Mouse (Mus musculus) limb, embryonic 14.5 days (tissue): ENCODE data around the gene Fam131a. TPM values are rescaled to one million over a fixed set of nuclear protein-coding genes. Genes with fewer than 3 reads are reported as not detected.
A peak's percentile ranks its signal among the peaks of the same experiment; 100 is the strongest.

Source experiments
- ATAC-seq: fragments of 200-750 bp; cut with Nextera tagmentation; 2 replicates; pipeline ENCODE4 v1.8.0; 2017; ENCODE audit warnings: low read depth, moderate number of reproducible peaks, moderate TSS enrichment; ENCODE audit not compliant: low FRiP score
- DNase-seq: peaks from one replicate; pipeline ENCODE4 v3.0.0-alpha.2; 2015; ENCODE audit warnings: low spot score
- H3K27ac ChIP-seq: fragments of 300-500 bp; sonication (generic); replicated peaks from 2 replicates; pipeline ENCODE4 v1.5.1; 2014; ENCODE audit warnings: low read depth, mild to moderate bottlenecking, low read length, moderate library complexity, mixed read lengths
- H3K27me3 ChIP-seq: fragments of 300-500 bp; sonication (generic); 2 replicates; pipeline ENCODE4 v1.6.1; 2014; ENCODE audit warnings: low read length, mixed read lengths; ENCODE audit not compliant: control insufficient read depth, insufficient read depth
- H3K36me3 ChIP-seq: fragments of 300-500 bp; sonication (generic); 2 replicates; pipeline ENCODE4 v1.6.1; 2014; ENCODE audit warnings: mild to moderate bottlenecking, low read length, moderate library complexity, mixed read lengths; ENCODE audit not compliant: control insufficient read depth, insufficient read depth
- H3K4me1 ChIP-seq: fragments of 300-500 bp; sonication (generic); 2 replicates; pipeline ENCODE4 v1.6.1; 2014; ENCODE audit warnings: antibody characterized with exemption, low read length, mixed read lengths; ENCODE audit not compliant: control insufficient read depth, insufficient read depth
- H3K4me2 ChIP-seq: fragments of 300-500 bp; sonication (generic); replicated peaks from 2 replicates; pipeline ENCODE4 v1.6.1; 2014; ENCODE audit warnings: low read depth, mild to moderate bottlenecking, low read length, moderate library complexity; ENCODE audit not compliant: severe bottlenecking
- H3K4me3 ChIP-seq: fragments of 300-500 bp; sonication (generic); replicated peaks from 2 replicates; pipeline ENCODE4 v1.5.1; 2014; ENCODE audit warnings: low read length
- H3K9ac ChIP-seq: fragments of 300-500 bp; sonication (generic); 2 replicates; pipeline ENCODE4 v1.6.1; 2014; ENCODE audit warnings: mild to moderate bottlenecking, low read depth, low read length, moderate library complexity; ENCODE audit not compliant: severe bottlenecking
- H3K9me3 ChIP-seq: fragments of 300-500 bp; sonication (generic); 2 replicates; pipeline ENCODE4 v1.6.1; 2016; ENCODE audit warnings: low read length; ENCODE audit not compliant: control insufficient read depth
- POLR2A ChIP-seq: fragments of 200-500 bp; IDR thresholded peaks from 2 replicates; pipeline ENCODE4 v1.8.0; 2012; ENCODE audit warnings: inconsistent platforms, mild to moderate bottlenecking, moderate library complexity, borderline replicate concordance; ENCODE audit not compliant: insufficient read depth, insufficient read length; ENCODE audit errors: extremely low read depth
- WGBS: fragments of 180-500 bp; shearing (Covaris S2); extraction: QIAGEN DNeasy Blood & Tissue Kit; methylation state at CpG from one replicate; pipeline ENCODE4 v1.1.7; 2014; 5-methylcytosine and 5-hydroxymethylcytosine counted together
- polyA plus RNA-seq, 2 experiments: library from polyadenylated mRNA; depleted of rRNA in 1 of 2; stranded (reverse) in 1 of 2; unstranded in 1 of 2; fragments of >200 nt; fragmentation: Nextera tagmentation in 1 of 2; extraction: Ambion mirVana in 1 of 2; gene quantifications; 2 replicates each; pipeline versions ENCODE4 v1.2.1 to v1.2.3; 2012 to 2014

The Fam131a gene
- polyA plus RNA-seq, 2 experiments: 10.3 to 15.6 TPM

DNA sequence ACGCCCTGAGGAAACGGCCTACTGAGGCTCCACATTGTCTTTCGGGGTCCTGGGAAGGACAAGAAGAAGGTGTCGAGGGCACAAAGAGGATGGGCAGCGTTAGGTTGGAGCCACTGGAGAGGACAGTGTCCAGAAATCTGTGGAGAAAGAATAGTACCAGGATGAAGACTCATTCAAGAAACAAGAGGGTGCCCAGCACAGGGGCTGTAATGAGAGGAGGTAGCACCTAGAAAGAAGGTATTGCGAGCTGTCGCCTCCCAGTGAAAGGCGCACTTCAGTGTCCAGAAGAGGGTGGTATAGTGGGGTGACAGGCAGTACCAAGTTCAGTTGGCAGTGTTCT, 23.8 kb downstream of the Fam131a start:
- H3K9ac ChIP-seq: peak overlapping the region; percentile 72
- H3K9me3 ChIP-seq: no peaks in the 10 kb centered on the region
- H3K27me3 ChIP-seq: no peaks in the 10 kb centered on the region
- under 1% methylated on average over 8 of the region's 8 CpGs for WGBS
- peak overlapping the region; percentile 91 for H3K4me2 ChIP-seq
- H3K4me3 ChIP-seq: peak overlapping the region; percentile 72
- ATAC-seq: no peak
- peak overlapping the region; percentile 94 for H3K27ac ChIP-seq
- H3K4me1 ChIP-seq: peaks cover 20% of the 10 kb centered on the region
- H3K36me3 ChIP-seq: peaks cover 30% of the 10 kb centered on the region
- no peak for DNase-seq
- no peak for TF ChIP-seq POLR2A

DNA sequence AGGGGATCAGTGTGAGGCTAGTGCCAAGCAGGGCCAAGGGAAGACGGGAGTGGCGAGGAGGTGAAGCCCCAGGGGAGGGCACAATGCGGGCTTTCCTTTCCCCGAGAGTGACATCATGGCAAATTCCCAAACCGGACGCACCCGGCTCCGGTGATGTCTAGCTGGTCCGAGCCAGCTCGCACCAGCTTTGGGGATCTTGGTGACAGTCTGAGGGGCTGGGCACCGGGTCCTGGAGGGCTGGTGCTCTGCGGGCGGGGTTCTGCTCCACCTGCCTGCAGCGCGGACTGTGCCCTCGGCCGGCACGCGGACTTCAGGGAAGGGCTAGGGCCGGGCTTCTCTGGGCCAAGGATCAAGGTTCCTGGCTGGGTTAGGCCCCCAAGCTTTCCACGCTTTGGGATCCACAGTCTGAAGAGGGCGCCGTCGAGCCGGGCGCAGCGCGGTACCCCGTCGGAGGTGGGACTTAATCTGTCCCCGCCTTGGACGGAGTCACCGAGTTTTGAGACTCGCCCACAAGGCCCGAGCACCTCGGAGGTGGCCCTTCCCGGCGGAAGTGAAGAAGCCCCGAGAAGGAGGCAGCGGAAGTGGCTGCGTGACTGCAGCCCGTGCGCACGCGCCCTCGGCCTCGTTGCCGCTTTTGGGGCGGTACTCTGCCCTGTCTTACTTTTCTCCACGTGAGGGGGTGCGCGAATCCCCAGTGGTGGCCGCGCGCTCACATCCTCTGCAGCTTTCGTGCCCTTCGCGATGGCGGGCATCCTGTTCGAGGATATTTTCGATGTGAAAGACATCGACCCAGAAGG, 24.3 kb downstream of the Fam131a start, which contains the start of the genes Polr2h and Clcn2:
Gene Polr2h, plus strand, starts transcription at position 485 of the 797 bp plus-strand sequence.
Gene Clcn2, minus strand, starts transcription at position 566 of the 797 bp plus-strand sequence.
- Histone ChIP-seq H3K36me3 (peaks cover 30% of the 10 kb centered on the region), H3K9me3 (no peaks in the 10 kb centered on the region), H3K27ac (peak within 1 kb of the TSS; percentile 94), H3K4me2 (peak within 1 kb of the TSS; percentile 91), H3K4me1 (peaks cover 20% of the 10 kb centered on the region), H3K4me3 (peak within 1 kb of the TSS; percentile 72), H3K27me3 (no peaks in the 10 kb centered on the region), H3K9ac (peak within 1 kb of the TSS; percentile 72)
- ATAC-seq (peak; percentile 83), DNase-seq (peak; percentile 96)
- TF ChIP-seq POLR2A: peak; percentile 64; the same call in 1 of the 2 replicates
- under 1% methylated on average over 61 of the region's 62 CpGs for WGBS

DNA sequence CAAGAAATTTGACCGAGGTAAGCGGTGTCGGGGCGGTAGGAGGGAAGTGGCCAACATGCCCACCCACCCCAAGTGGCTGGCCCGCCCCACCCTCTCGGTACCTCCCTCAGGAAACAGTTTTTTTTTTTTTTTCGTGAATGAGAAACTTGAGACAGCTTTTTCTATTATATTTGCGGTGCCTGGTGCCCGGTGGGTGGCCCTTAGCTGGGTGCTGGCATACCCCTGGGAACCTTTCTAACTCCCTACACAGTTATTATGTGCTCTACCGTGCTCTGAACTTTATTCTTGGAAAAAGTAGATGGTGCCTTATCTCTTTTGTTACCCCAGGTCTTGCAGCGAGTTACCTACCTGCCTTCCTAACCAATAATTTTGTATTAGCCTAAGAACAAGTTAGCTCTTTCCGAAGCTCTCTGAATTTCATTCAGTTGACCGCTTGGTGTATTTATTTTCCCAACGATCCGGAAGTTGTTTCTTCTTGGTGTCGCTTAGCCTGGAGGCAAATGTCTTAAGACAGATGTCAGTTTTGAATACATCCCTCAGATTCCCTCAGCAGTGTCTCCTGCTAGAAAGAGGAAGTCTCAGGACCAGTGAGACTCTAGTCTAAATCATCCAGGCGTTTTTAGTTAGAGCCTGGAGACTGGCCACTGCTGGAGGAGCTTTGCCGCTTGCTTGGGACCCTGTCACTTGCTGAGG, 25.1 kb downstream of the Fam131a start:
- peak overlapping the region; percentile 94 for H3K27ac ChIP-seq
- H3K4me1 ChIP-seq: peaks cover 20% of the 10 kb centered on the region
- no peak for TF ChIP-seq POLR2A
- H3K36me3 ChIP-seq: peaks cover 33% of the 10 kb centered on the region
- H3K9me3 ChIP-seq: no peaks in the 10 kb centered on the region
- H3K4me3 ChIP-seq: peak overlapping the region; percentile 72
- peak overlapping the region; percentile 91 for H3K4me2 ChIP-seq
- no peak for DNase-seq
- no peaks in the 10 kb centered on the region for H3K27me3 ChIP-seq
- ATAC-seq: peak; percentile 34
- peak overlapping the region; percentile 72 for H3K9ac ChIP-seq
- WGBS: 2% methylated on average over 17 of the region's 18 CpGs

DNA sequence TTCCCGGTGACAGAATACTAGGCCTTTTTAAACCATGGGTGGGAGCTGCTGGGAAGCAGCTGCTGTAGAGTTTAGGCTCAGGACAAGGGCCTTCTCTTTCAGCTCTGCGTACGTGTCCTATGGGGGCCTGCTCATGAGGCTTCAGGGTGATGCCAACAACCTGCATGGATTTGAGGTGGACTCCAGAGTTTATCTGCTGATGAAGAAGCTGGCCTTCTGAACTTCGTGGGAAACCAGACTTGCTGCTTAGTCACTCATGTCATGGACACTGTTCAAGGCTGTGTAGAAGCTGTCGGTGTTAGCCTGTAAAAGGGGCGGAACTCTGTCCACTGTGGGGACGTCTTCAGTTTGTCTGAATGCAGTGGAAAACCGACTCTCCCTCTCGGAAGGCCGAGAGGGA, 28.8 kb downstream of the Fam131a start:
- Histone ChIP-seq H3K27ac (no peak overlapping the region), H3K9me3 (no peaks in the 10 kb centered on the region), H3K9ac (no peak overlapping the region), H3K4me2 (no peak overlapping the region), H3K27me3 (no peaks in the 10 kb centered on the region), H3K36me3 (peaks cover 33% of the 10 kb centered on the region), H3K4me1 (peaks cover 7% of the 10 kb centered on the region), H3K4me3 (no peak overlapping the region)
- ATAC-seq (no peak), DNase-seq (no peak)
- 90% methylated on average over 10 of the region's 10 CpGs for WGBS
- no peak for TF ChIP-seq POLR2A

DNA sequence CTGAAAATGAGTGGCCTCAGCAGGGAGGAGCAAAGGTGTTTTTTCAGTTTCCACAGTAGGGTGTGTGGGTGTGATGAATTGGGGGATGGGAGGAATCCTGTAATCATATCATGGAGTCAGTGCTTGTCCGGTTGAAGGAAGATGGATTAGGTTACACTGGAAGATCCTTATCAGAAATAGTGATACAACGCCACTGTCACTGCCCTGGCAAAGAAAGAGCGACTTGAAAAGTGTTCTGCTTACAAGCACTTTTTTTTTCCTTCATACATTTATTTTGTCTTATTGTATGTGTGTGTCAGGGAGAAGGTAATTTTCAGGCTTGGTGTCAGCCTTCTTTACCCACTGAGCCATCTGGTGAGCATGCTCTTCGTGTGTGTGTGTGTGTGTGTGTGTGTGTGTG, 29.7 kb downstream of the Fam131a start:
- DNase-seq (no peak), ATAC-seq (no peak)
- WGBS: 63% methylated on average over 4 of the region's 4 CpGs
- H3K4me2 ChIP-seq: no peak overlapping the region
- no peak for TF ChIP-seq POLR2A
- no peak overlapping the region for H3K27ac ChIP-seq
- H3K27me3 ChIP-seq: no peaks in the 10 kb centered on the region
- H3K9ac ChIP-seq: no peak overlapping the region
- H3K4me3 ChIP-seq: no peak overlapping the region
- no peaks in the 10 kb centered on the region for H3K9me3 ChIP-seq
- peaks cover 33% of the 10 kb centered on the region for H3K36me3 ChIP-seq
- peaks cover 4% of the 10 kb centered on the region for H3K4me1 ChIP-seq
